Mouse (Mus musculus) mouse embryonic stem cell (cell line): ENCODE data around the gene Frmd4b.
"Not testable (repeated sequence)": the region's sequence is repeated elsewhere in the genome, so short reads cannot be mapped to it uniquely, and the experiment has no call there.

Experiments used
- in situ Hi-C, 2 experiments: fragments of 300-500 bp; cut with MboI; formaldehyde crosslinking; loops; 1 replicate in 1 of 2; 3 replicates in 1 of 2; pipeline ENCODE4 v1.14.3; 2019 to 2020; ENCODE audit warnings: low sequenced_read_pairs in 2 of 2, low pct_unique_long_range_greater_than_20kb in 1 of 2, mixed read lengths in 1 of 2; ENCODE audit not compliant: unreplicated experiment in 1 of 2

Gene Frmd4b

DNA sequence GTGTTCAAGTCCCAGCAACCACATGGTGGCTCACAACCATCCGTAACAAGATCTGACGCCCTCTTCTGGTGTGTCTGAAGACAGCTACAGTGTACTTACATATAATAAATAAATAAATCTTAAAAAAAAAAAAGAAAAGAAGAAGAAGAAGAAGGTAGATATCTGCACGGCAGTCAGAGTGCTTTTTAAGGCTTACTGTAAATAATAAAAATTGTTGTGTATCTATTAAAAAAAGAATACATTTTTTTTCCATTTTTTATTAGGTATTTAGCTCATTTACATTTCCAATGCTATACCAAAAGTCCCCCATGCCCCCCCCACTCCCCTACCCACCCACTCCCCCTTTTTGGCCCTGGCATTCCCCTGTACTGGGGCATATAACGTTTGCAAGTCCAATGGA lies 259.7 kb downstream of the Frmd4b start:
- in situ Hi-C loops, result not testable (repeated sequence)

DNA sequence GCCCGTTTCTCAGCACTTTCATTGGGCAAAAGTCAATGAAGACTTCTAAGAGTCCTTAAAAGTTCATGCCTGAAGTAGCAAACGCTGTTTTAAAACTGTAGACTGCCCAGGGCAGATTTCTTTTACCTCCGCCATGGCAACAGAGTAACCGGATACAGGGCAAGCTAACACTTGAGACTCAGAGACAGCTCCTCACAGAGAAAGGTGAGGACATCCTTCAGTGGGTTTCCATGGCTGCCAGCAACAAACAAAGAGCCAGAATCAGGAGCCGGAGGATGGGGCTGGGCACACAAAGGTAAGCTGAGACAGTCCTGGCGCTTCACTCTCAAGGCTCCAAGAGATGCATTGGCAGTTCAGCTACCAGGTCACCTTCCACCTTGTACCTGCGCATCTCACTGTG lies 260.7 kb downstream of the Frmd4b start:
- in situ Hi-C loops, result no loop called here

DNA sequence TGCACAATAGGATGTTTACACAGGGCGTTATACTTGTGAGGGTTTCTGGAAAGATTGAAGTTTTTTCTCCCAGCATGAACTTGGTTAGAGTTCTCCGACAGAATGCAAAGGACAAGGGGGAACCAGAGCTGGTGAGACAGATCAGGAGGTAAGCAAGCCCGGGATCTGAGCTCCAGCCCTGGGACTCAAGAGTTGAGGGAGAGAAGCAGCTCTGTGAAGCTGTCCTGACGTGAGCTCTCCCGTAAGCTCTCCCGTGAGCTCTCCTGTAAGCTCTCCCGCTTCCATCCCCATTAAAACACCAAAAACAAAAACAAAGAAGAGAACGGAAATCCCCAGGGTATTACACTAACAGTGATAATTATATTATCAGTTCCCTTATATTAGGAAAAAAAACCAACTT lies 262.2 kb downstream of the Frmd4b start:
- in situ Hi-C loops, result no loop called here

DNA sequence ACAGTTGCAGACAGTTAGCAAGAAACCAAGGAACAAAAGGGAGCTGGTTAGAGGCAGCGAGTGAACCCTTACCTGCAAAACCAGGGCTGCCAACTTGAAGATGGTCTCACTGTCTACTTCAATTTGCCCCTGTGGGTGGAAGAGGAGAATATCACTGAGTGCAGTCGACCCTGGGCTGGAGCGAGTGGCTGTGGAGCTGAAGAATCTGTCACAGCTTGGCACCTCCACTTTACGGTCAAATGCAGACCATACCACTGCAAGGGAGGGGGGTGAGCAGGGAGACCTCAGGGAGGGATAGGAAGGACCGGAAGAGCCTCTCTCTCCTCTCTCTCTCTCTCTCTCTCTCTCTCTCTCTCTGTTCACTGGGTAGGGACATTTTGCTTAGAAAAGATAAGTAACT lies 263.4 kb downstream of the Frmd4b start:
- in situ Hi-C loops, result no loop called here

DNA sequence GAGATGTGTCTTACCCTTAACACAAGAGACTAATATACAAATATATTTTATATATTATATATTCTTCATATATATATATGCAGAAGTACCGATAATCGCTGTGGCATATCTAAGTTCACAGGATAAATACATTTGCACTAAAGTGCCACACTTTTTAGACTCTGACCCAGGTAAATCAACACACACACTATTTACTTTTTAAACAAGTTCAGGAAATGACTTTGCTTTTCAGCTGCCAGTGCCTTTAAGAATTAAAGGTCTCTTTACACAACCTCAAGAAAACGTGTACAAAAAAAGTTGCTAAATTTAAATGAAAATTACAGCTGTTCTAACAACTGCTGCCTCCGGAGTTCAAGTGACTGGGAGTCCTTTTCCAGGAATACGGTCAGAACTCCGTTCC lies 264.0 kb downstream of the Frmd4b start:
- in situ Hi-C loops, result no loop called here

DNA sequence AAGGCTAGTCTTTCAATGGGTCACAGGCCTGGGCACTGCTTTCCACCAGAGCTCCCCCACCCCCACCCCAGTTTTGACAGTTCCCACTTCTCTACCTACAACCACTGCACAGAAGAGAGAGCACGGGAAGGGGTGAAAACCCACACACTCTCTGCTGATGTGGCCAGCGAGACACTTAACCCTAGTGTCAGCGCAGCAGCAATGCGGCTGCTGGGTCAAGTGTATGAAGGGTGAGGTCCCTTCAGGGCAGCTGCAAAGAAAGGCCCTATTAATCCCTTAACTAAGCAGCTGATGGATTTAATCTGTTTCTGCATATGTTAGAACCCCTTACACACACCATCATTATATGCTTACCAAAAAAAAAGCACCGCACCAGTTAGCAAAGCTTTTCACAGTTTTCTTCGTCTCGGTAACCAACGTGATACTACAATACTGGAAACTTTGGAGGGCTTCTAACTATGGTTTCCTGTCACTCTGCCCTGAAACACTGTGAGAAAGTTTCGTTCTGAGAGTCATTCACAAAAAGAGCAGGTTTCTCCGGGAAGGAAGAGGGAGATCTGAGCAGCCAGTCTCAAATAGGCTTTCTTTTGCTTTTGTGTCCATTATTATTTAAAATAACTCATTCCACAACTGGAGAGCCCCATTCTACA lies 264.7 kb downstream of the Frmd4b start:
- in situ Hi-C loops, result no loop called here

DNA sequence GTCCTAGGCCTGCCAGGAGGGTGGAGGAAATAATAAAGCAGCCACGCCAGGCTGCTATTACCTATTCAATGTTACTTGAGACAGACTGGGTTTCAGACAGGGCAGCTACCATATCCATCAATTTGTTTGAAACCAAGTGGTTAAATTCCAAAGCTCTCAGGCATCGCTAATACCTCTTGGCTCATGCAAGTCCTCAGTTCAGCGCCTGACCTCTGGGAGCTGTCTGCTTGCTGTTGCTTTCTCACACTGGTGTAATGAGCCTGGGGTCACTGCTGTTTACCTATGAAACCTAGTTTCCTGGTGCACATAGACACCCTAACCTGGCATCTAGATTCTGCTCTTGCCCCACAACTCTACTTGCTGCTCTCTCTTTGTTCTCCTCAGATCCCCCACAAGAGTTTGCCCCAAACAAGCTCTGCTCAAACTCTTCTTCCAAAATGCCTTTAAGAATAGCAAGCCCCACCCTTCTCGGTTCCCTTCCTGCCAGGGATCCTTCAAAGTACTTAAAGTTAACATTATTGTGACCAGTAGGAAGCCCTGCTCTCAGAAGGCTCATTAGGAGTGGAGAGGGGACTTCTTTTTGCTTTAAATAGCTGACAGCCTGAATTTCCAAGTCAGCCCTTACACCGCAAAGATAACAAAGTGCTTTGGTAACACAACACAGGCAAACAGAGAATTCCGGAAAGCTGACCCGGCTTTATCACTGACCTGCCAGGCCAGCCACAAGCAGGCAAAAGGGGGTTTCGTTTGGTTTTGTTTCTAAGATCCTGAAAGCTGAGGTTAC lies 267.8 kb downstream of the Frmd4b start:
- in situ Hi-C loops, result no loop called here

DNA sequence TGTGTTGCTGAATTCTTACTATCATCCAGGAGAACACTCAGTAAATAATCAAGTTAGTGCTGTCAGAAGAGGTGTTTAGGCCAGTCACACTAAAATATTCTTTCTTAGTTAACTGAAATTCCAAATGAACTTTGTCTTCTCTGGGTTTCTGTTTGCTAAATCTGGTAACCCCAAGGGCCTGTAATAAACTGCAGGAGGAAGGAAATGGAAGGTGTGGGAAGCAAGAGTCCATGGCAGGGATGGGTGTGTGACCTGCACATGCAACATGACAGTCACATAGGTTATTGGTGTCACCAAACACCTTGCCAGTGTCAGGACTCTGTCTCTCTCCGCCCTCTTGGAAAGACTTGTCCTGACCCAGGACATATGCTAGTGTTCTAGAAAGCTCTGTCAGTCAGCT lies 270.4 kb downstream of the Frmd4b start:
- in situ Hi-C loops, result no loop called here

DNA sequence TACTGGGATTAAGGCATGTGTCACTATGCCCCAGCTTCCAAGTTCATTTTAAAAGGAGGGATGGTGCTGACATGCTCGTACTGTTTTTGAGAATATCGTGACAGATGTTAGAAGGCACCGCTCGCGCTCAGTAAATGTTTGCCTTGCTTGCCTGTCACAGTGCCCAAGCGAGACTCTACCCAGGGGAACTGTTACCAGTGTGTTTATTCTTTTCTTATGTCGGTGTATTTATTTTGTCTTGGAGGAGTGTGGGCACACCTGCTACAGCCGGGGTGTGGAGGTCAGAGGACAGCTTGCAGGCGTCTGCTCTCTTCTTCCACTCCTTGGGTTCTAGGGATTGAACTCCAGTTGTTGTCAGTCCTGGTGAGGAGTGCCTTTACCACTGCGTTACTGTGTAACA lies 270.8 kb downstream of the Frmd4b start:
- in situ Hi-C loops, result no loop called here

DNA sequence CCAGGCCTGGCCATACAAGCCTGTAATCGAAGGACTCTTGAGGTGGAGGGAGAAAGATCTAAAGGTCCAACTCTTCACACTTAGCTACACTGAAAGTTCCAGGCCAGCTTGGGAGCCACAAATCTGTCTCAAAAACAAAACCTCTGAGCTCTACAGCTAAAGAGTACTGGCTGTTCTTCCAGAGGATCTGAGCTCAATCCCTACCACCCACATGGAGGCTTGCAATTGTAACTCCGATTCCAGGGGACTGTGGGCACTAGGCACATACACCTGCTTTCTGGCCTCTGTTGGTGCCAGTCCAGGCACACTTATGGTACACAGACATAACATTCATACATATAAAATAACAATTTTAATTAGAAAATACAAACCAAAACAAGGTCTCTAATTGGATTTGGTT lies 271.4 kb downstream of the Frmd4b start:
- in situ Hi-C loops, result no loop called here

DNA sequence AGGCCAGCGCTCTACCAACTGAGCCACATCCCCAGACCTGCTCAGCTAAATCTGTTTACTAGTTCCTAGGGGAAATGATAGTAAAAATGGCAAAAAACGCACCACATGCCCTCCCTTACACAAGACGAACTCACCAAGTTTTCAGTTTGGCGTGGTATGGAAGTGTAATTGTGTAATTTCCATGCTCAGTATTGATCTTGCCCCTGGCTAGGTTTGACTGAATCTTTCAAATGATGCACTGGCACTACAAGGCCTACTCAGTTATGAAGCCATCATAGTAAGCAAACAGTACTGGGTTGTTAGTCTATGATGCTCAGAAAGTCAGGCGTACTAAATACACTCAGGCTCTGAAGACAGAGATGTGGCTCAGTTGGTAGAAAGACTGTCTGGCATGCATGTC lies 275.2 kb downstream of the Frmd4b start:
- in situ Hi-C loops, result no loop called here

DNA sequence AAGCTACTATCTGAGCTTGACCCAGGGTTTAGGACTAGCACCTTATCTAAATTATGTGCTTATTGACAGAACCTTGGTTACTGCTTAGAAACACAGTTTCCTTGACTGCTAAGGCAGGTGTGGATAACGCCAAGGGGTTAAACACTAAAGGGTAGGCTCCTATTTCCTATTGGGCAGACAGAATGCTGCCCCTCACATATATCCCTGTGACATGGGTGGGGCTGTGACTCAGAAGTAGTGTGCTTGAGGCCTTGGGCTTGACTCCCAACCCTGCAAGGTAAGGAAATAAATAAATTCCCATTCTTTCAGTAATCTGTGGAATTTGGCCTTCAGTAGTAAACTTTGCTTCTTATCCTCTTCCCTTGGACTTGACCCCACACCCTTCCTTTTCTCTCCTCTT lies 275.7 kb downstream of the Frmd4b start:
- in situ Hi-C loops, result no loop called here

DNA sequence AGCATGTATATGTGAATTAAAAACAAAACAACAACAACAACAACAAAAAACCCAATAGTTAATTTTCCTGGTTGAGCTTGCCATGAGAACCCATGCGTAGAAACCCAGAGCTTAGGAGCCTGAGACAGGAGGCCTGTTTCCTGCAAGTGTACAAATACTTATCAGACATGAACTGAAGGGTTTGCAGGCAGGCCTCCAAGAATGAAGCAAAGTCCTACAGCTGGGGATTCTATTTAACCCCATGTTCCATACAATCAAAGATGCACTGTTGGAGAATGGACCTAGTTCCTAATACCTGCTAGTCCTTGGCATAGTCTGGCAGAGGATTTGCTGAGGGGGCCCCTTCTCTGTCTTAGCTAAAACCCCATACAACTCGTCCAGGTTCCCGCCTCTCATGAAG lies 276.2 kb downstream of the Frmd4b start:
- in situ Hi-C loops, result no loop called here

DNA sequence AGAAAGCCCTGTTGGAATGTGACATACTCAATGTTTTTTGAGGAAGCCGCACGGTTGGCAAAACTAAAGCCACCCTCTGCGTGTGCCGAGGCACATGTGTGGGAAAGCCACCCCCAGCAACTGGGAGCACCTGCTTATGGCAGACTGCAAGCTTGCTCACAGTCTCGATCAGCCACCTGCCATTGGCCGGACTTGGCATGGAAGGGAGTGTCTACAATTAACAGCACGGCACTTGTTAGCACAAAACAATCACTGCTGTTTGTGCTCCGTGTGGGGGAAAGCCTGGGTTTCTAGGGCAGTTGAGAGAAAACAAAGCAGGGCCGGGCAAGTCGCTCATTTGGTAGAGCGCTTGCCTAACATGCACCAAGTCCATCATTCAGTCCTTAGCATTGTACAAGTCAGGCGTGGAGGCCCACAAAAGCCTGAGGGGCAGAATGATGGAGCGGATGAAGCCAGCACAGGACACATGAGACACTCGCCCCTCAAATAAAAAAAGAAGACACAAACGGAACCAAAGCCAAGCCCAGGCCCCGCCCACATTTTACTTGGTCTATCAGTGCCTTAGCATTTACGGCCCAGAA lies 277.0 kb downstream of the Frmd4b start:
- in situ Hi-C loops, result no loop called here

DNA sequence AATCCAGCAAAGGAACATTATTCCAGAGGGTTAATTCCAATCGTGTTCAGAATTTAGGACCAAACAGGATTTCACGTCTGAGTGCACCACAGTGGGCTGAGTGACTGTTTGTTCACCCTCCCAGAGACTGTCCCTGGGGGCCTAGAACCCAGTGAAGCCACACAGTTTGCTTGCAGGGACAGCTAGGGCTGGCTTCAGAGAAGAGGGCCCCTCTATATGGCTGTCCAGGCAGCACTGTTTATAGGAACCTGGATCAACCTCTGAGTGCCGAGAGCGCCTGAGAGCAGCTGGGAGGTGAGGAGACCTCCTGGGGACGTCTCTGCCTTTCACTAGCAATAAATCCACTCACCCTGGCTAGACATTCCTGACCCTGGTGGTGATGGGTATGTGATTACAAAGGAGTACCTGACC lies 278.1 kb downstream of the Frmd4b start:
- in situ Hi-C loops, result no loop called here

DNA sequence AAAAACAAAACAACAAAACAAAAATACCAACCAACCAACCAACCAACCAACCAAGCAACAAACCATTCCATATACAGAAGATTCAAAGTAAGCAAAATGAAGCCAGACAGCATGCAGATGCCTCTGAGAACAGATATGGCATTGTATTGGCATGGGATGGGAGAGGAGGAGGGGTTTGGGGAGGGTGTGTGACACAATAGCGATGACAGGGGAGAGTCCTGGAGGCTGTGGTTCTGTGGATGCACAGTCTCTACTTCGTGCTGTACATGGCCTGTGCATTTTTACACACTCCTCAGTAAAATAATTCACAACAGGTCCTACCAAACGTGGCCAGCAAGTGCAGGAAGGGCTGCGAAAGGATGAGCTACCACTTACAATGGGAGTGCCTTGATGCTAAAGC lies 278.5 kb downstream of the Frmd4b start:
- in situ Hi-C loops, result no loop called here

DNA sequence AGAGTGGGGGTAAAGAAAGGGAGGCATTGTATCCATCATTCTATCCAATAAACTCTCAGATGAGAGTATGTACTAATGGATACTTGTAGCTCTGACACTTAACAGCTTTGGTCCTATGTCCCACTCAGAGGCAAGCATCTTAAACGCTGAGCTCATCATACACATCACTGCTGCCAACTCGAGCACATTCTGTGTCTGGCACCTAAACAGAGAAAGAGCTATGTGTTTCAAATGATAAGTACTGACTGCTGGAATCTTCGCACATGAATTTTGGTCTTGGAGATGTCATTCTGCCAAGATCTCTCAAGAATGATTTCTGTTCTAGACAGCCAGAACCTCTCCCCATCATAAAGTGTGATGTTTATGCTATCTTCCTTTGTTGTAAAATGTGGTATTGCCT lies 284.0 kb downstream of the Frmd4b start:
- in situ Hi-C loops, result no loop called here

DNA sequence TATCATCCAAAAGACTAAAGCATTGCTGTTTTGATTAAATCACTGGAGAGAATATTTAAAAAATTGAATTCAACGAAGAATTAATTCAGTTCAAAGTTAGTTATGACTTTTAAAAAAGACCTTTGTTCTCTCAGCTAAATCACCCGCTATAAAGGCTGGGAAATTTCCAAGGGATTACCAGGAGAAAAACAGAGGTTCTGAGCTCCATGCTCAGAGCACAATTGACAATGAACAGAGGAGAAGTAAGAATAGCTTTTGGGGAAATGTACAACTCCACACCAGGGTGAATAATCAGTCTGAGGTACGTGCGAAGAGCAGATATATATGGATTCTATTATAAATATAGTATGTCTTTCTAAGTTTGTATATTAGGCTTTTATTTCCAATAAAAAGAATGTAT lies 293.4 kb downstream of the Frmd4b start:
- in situ Hi-C loops, result no loop called here

DNA sequence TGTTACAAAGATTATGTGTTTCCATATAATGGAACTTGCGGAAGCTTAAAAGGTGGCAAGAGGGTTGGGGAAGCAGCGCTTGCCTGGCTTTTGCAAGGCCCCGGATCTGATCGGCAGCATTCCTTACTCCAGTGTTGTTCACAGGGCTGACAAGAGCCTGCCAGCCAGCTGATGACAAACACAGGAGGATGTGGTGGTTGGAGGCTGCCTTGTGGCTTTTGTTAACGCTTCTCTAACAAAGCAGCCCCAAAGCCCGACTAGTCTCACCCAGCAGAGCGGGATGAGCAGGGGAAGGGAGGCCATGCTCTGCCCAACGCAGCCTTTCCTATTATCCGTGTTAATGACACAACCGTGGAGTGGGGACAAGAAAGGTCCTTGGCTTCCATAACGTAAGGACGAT lies 295.2 kb downstream of the Frmd4b start:
- in situ Hi-C loops, result no loop called here

DNA sequence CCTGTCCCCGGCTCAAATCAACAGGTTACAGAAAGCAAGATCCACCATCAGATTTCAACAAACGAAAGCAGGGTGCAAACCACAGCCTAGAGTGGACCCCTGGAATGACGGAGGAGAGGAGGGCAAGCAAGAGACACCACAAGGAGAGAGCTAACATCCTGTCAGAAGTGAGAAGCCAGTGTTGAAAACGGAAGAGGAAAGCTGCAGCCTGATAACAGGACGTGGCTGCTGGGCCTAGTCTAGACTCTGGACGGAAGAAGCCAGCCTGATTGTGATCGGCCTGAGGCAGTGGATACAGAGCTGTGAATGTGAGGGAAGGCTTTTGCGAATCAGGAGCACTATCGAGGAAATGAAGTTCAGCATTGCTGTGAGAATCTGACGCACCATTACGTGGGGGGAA lies 296.2 kb downstream of the Frmd4b start:
- in situ Hi-C loops, result no loop called here
